Mouse (Mus musculus): ENCODE data around the gene Myo1b. TPM values are rescaled to one million over a fixed set of nuclear protein-coding genes. Genes with fewer than 3 reads are reported as not detected.

Myo1b gene
- polyA plus RNA-seq (2014; fragmentation: Nextera tagmentation; extraction: Ambion mirVana) = 114 TPM in 2 replicates

GRCm38 (mm10) chr1:51915576-51916156 is at the start of gene Myo1b:
Gene Myo1b, minus strand, starts transcription at chr1:51916071.
- Histone ChIP-seq H3K4me2 (ENCODE audit: low read depth, low read length) (peak within 1 kb of the TSS; percentile 66), H3K4me3 (ENCODE audit: low read depth, low read length) (peak within 1 kb of the TSS; percentile 94), H3K36me3 (replicated peaks; ENCODE audit: control insufficient read depth, insufficient read depth, low read depth, low read length) (no peaks in the 10 kb centered on the region), H3K9me3 (replicated peaks; ENCODE audit: control insufficient read depth, low read length) (no peaks in the 10 kb centered on the region), H3K4me1 (ENCODE audit: control insufficient read depth, insufficient read depth, low read length) (no peaks in the 10 kb centered on the region; the same call in 1 of the 2 replicates), H3K27me3 (ENCODE audit: control insufficient read depth, insufficient read depth, low read length) (no peaks in the 10 kb centered on the region), H3K9ac (replicated peaks; ENCODE audit: low read length) (peak within 1 kb of the TSS; percentile 99), H3K27ac (replicated peaks; ENCODE audit: low read depth, low read length) (peak within 1 kb of the TSS; percentile 97)
- DNase-seq (ENCODE audit: low spot score) (peak; percentile 75), ATAC-seq (replicated peaks; ENCODE audit: insufficient number of reproducible peaks, low FRiP score, low TSS enrichment, low read depth) (peak; percentile 82)
- WGBS = under 1% methylated on average over 76 of the region's 79 CpGs

- WGBS = 92% methylated on average over 2 of the region's 2 CpGs
- DNase-seq (ENCODE audit: low spot score) (no peak), ATAC-seq (replicated peaks; ENCODE audit: insufficient number of reproducible peaks, low FRiP score, low TSS enrichment, low read depth) (no peak)
- H3K27me3 ChIP-seq (ENCODE audit: control insufficient read depth, insufficient read depth, low read length) = no peaks in the 10 kb centered on the region
- H3K4me2 ChIP-seq (ENCODE audit: low read depth, low read length) = no peak overlapping the region
- no peak overlapping the region for H3K27ac ChIP-seq (replicated peaks; ENCODE audit: low read depth, low read length)
- H3K36me3 ChIP-seq (replicated peaks; ENCODE audit: control insufficient read depth, insufficient read depth, low read depth, low read length) = no peaks in the 10 kb centered on the region
- no peak overlapping the region for H3K4me3 ChIP-seq (ENCODE audit: low read depth, low read length)
- H3K4me1 ChIP-seq (ENCODE audit: control insufficient read depth, insufficient read depth, low read length) = no peaks in the 10 kb centered on the region
- H3K9me3 ChIP-seq (replicated peaks; ENCODE audit: control insufficient read depth, low read length) = no peaks in the 10 kb centered on the region
- no peak overlapping the region for H3K9ac ChIP-seq (replicated peaks; ENCODE audit: low read length)
Measured at GRCm38 (mm10) chr1:51964647-51965046, 48.8 kb upstream of the Myo1b start.

DNA sequence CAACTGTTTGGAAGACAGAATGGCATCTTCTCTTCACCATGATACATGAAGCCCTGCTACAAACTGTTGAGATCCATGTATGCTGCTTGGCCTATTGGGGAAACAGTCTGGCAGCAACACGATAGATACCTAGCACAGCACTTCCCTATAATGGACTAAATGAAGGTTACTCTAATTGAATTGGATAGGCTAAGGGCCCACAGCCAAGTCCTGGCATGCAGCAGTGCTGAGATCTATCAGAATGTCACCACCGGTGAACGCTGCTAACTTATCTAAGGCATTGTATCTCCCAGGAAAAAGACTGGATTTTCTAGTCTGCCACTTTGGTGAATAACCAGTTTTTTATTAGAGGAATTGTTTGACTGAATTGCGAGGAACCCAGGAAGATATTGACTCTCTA is 31.2 kb upstream of the Myo1b start:
- DNase-seq (ENCODE audit: low spot score) (no peak), ATAC-seq (replicated peaks; ENCODE audit: insufficient number of reproducible peaks, low FRiP score, low TSS enrichment, low read depth) (no peak)
- WGBS = 91% methylated on average over 4 of the region's 4 CpGs
- Histone ChIP-seq H3K36me3 (replicated peaks; ENCODE audit: control insufficient read depth, insufficient read depth, low read depth, low read length) (no peaks in the 10 kb centered on the region), H3K4me3 (ENCODE audit: low read depth, low read length) (no peak overlapping the region), H3K27me3 (ENCODE audit: control insufficient read depth, insufficient read depth, low read length) (no peaks in the 10 kb centered on the region), H3K9ac (replicated peaks; ENCODE audit: low read length) (no peak overlapping the region), H3K4me2 (ENCODE audit: low read depth, low read length) (no peak overlapping the region), H3K27ac (replicated peaks; ENCODE audit: low read depth, low read length) (no peak overlapping the region), H3K4me1 (ENCODE audit: control insufficient read depth, insufficient read depth, low read length) (no peaks in the 10 kb centered on the region), H3K9me3 (replicated peaks; ENCODE audit: control insufficient read depth, low read length) (no peaks in the 10 kb centered on the region)

GRCm38 (mm10) chr1:51944755-51945154 is 28.9 kb upstream of the Myo1b start:
- ATAC-seq (replicated peaks; ENCODE audit: insufficient number of reproducible peaks, low FRiP score, low TSS enrichment, low read depth) (no peak), DNase-seq (ENCODE audit: low spot score) (peak; percentile 85)
- H3K4me1 ChIP-seq (ENCODE audit: control insufficient read depth, insufficient read depth, low read length) = no peaks in the 10 kb centered on the region
- no peaks in the 10 kb centered on the region for H3K9me3 ChIP-seq (replicated peaks; ENCODE audit: control insufficient read depth, low read length)
- no peak overlapping the region for H3K4me2 ChIP-seq (ENCODE audit: low read depth, low read length)
- WGBS = 43% methylated on average over 5 of the region's 5 CpGs
- no peaks in the 10 kb centered on the region for H3K36me3 ChIP-seq (replicated peaks; ENCODE audit: control insufficient read depth, insufficient read depth, low read depth, low read length)
- H3K4me3 ChIP-seq (ENCODE audit: low read depth, low read length) = no peak overlapping the region
- no peak overlapping the region for H3K9ac ChIP-seq (replicated peaks; ENCODE audit: low read length)
- no peaks in the 10 kb centered on the region for H3K27me3 ChIP-seq (ENCODE audit: control insufficient read depth, insufficient read depth, low read length)
- H3K27ac ChIP-seq (replicated peaks; ENCODE audit: low read depth, low read length) = no peak overlapping the region

- no peaks in the 10 kb centered on the region for H3K4me1 ChIP-seq (ENCODE audit: control insufficient read depth, insufficient read depth, low read length)
- ATAC-seq (replicated peaks; ENCODE audit: insufficient number of reproducible peaks, low FRiP score, low TSS enrichment, low read depth) (no peak), DNase-seq (ENCODE audit: low spot score) (no peak)
- H3K4me3 ChIP-seq (ENCODE audit: low read depth, low read length) = no peak overlapping the region
- H3K9me3 ChIP-seq (replicated peaks; ENCODE audit: control insufficient read depth, low read length) = no peaks in the 10 kb centered on the region
- H3K4me2 ChIP-seq (ENCODE audit: low read depth, low read length) = no peak overlapping the region
- H3K9ac ChIP-seq (replicated peaks; ENCODE audit: low read length) = no peak overlapping the region
- no peak overlapping the region for H3K27ac ChIP-seq (replicated peaks; ENCODE audit: low read depth, low read length)
- no peaks in the 10 kb centered on the region for H3K27me3 ChIP-seq (ENCODE audit: control insufficient read depth, insufficient read depth, low read length)
- 91% methylated on average over 7 of the region's 7 CpGs for WGBS
- H3K36me3 ChIP-seq (replicated peaks; ENCODE audit: control insufficient read depth, insufficient read depth, low read depth, low read length) = no peaks in the 10 kb centered on the region
Measured at GRCm38 (mm10) chr1:51938357-51938756, 22.5 kb upstream of the Myo1b start.

GRCm38 (mm10) chr1:51935006-51935405 is 19.1 kb upstream of the Myo1b start:
- whole genome bisulfite sequencing = 31% methylated on average over 2 of the region's 2 CpGs
- no peak overlapping the region for H3K27ac ChIP-seq (replicated peaks; ENCODE audit: low read depth, low read length)
- ATAC-seq (replicated peaks; ENCODE audit: insufficient number of reproducible peaks, low FRiP score, low TSS enrichment, low read depth) = no peak
- no peak overlapping the region for H3K4me2 ChIP-seq (ENCODE audit: low read depth, low read length)
- no peak for DNase-seq (ENCODE audit: low spot score)
- H3K4me3 ChIP-seq (ENCODE audit: low read depth, low read length) = no peak overlapping the region
- H3K9ac ChIP-seq (replicated peaks; ENCODE audit: low read length) = no peak overlapping the region
- H3K36me3 ChIP-seq (replicated peaks; ENCODE audit: control insufficient read depth, insufficient read depth, low read depth, low read length) = no peaks in the 10 kb centered on the region
- no peaks in the 10 kb centered on the region for H3K27me3 ChIP-seq (ENCODE audit: control insufficient read depth, insufficient read depth, low read length)
- no peaks in the 10 kb centered on the region for H3K9me3 ChIP-seq (replicated peaks; ENCODE audit: control insufficient read depth, low read length)
- no peaks in the 10 kb centered on the region for H3K4me1 ChIP-seq (ENCODE audit: control insufficient read depth, insufficient read depth, low read length)

- DNase-seq (ENCODE audit: low spot score) (no peak), ATAC-seq (replicated peaks; ENCODE audit: insufficient number of reproducible peaks, low FRiP score, low TSS enrichment, low read depth) (no peak)
- H3K4me1 ChIP-seq (ENCODE audit: control insufficient read depth, insufficient read depth, low read length) = no peaks in the 10 kb centered on the region
- no peaks in the 10 kb centered on the region for H3K27me3 ChIP-seq (ENCODE audit: control insufficient read depth, insufficient read depth, low read length)
- H3K9ac ChIP-seq (replicated peaks; ENCODE audit: low read length) = no peak overlapping the region
- WGBS = 77% methylated on average over 11 of the region's 11 CpGs
- no peak overlapping the region for H3K4me2 ChIP-seq (ENCODE audit: low read depth, low read length)
- no peak overlapping the region for H3K27ac ChIP-seq (replicated peaks; ENCODE audit: low read depth, low read length)
- no peaks in the 10 kb centered on the region for H3K36me3 ChIP-seq (replicated peaks; ENCODE audit: control insufficient read depth, insufficient read depth, low read depth, low read length)
- H3K4me3 ChIP-seq (ENCODE audit: low read depth, low read length) = no peak overlapping the region
- H3K9me3 ChIP-seq (replicated peaks; ENCODE audit: control insufficient read depth, low read length) = no peaks in the 10 kb centered on the region
Measured at GRCm38 (mm10) chr1:51934176-51934924, 18.5 kb upstream of the Myo1b start.

GRCm38 (mm10) chr1:51932826-51933225 is 17.0 kb upstream of the Myo1b start:
- Histone ChIP-seq H3K4me3 (ENCODE audit: low read depth, low read length) (no peak overlapping the region), H3K4me1 (ENCODE audit: control insufficient read depth, insufficient read depth, low read length) (no peaks in the 10 kb centered on the region), H3K9ac (replicated peaks; ENCODE audit: low read length) (no peak overlapping the region), H3K4me2 (ENCODE audit: low read depth, low read length) (no peak overlapping the region), H3K27me3 (ENCODE audit: control insufficient read depth, insufficient read depth, low read length) (no peaks in the 10 kb centered on the region), H3K36me3 (replicated peaks; ENCODE audit: control insufficient read depth, insufficient read depth, low read depth, low read length) (no peaks in the 10 kb centered on the region), H3K27ac (replicated peaks; ENCODE audit: low read depth, low read length) (no peak overlapping the region), H3K9me3 (replicated peaks; ENCODE audit: control insufficient read depth, low read length) (no peaks in the 10 kb centered on the region)
- ATAC-seq (replicated peaks; ENCODE audit: insufficient number of reproducible peaks, low FRiP score, low TSS enrichment, low read depth) = no peak
- 88% methylated on average over 3 of the region's 3 CpGs for WGBS
- DNase-seq (ENCODE audit: low spot score) = no peak

All from embryonic facial prominence, embryonic 11.5 days (tissue).